ENCODE assay signal across 8 mouse cellular contexts in the genomic region with DNA sequence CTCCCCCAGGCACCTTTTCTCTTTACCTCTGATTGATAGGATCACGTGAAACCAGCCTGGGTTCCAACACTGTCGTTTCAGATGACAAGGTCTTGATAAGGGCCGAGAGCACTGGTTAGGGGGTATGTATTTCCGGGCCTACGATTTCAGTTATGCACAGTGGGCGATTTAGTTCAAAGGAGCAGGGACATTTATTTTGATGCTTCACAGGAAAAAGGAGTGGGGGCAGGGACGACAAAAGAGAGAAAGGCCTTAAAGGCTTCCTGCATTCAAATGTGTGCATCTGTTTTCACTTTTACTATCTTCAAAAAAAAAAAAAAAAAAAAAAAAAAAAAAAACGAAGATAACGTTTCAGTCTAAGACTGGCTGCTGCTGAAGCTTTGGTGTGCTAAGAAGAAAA.
DNase-seq lines count a peak whose midpoint lies in the region; ATAC-seq lines count a peak whose summit lies in the region.

No protein-coding gene starts in this region.

- 4% methylated on average over 9 of the region's 9 CpGs for WGBS in heart, embryonic 16.5 days
- 9% methylated on average over 9 of the region's 9 CpGs for WGBS in liver, embryonic 12.5 days (ENCODE audit: insufficient replicate concordance)

- DNase-seq in heart, adult 11 months = no peak
- DNase-seq in skeletal muscle tissue, adult 2 months (ENCODE audit: low read depth, low spot score) = peak; percentile 2
- DNase-seq in right cerebral cortex, adult 18-20 months = no peak
- DNase-seq in urinary bladder, adult 18-20 months (ENCODE audit: low spot score in 2 of 2) = no peak
- DNase-seq in left cerebral cortex, adult 9 months (ENCODE audit: low spot score in 2 of 2) = no peak

- no peaks in the 10 kb centered on the region for H3K9me3 ChIP-seq in heart, embryonic 16.5 days (replicated peaks; ENCODE audit: control insufficient read depth, low read length)
- H3K9me3 ChIP-seq in liver, embryonic 12.5 days (replicated peaks) = no peaks in the 10 kb centered on the region

- no peaks in the 10 kb centered on the region for H3K36me3 ChIP-seq in heart, embryonic 16.5 days (ENCODE audit: control insufficient read depth, insufficient read depth)
- H3K36me3 ChIP-seq in liver, embryonic 12.5 days = no peaks in the 10 kb centered on the region

- H3K9ac ChIP-seq in heart, embryonic 16.5 days (ENCODE audit: low read length) = no peak overlapping the region
- no peak overlapping the region for H3K9ac ChIP-seq in liver, embryonic 12.5 days

- H3K4me2 ChIP-seq in heart, embryonic 16.5 days (ENCODE audit: low read depth, low read length) = peak overlapping the region; percentile 42
- H3K4me2 ChIP-seq in liver, embryonic 12.5 days = peak overlapping the region; percentile 37

- H3K27ac ChIP-seq in heart, embryonic 16.5 days (ENCODE audit: low read length) = no peak overlapping the region
- no peak overlapping the region for H3K27ac ChIP-seq in liver, embryonic 12.5 days

- H3K27me3 ChIP-seq in heart, embryonic 16.5 days (ENCODE audit: control insufficient read depth, insufficient read depth, low read length) = no peaks in the 10 kb centered on the region
- H3K27me3 ChIP-seq in liver, embryonic 12.5 days (replicated peaks) = no peaks in the 10 kb centered on the region

- H3K4me3 ChIP-seq in heart, embryonic 16.5 days (ENCODE audit: low read length) = peak overlapping the region; percentile 20
- H3K4me3 ChIP-seq in liver, embryonic 12.5 days = no peak overlapping the region

- ATAC-seq in heart, embryonic 16.5 days (replicated peaks; ENCODE audit: extremely low read depth, insufficient read depth, low FRiP score) = peak; percentile 70
- ATAC-seq in activated CD4-positive, CD25-positive, alpha-beta regulatory T cell, adult 4 months = peak; percentile 86
- no peak for ATAC-seq in liver, embryonic 12.5 days

- 0 out of 2 replicates have a peak, but pooled peaks cover 2% of the 10 kb centered on the region for H3K4me1 ChIP-seq in heart, embryonic 16.5 days (ENCODE audit: control insufficient read depth, insufficient read depth, low read length)
- H3K4me1 ChIP-seq in liver, embryonic 12.5 days = peaks cover 3% of the 10 kb centered on the region; the same call in 1 of the 2 replicates
